Mouse (Mus musculus) adrenal gland, postnatal 25 days (tissue): ENCODE results near the gene Atf3. TPM values are rescaled to one million over a fixed set of nuclear protein-coding genes. Genes with fewer than 3 reads are reported as not detected.
"Not testable (repeated sequence)": the region's sequence is repeated elsewhere in the genome, so short reads cannot be mapped to it uniquely, and the experiment has no call there.

Source experiments
- DNase-seq: peaks from one replicate; pipeline ENCODE4 v3.0.0; 2021; ENCODE audit warnings: mixed read lengths
- total RNA-seq: library from RNA; stranded (reverse); gene quantifications from 2 replicates; pipeline ENCODE4 v1.2.3, GENCODE M21; 2021

Atf3 gene
- total RNA-seq, 1 experiment from 2014 or later, result 0.67 TPM

DNA sequence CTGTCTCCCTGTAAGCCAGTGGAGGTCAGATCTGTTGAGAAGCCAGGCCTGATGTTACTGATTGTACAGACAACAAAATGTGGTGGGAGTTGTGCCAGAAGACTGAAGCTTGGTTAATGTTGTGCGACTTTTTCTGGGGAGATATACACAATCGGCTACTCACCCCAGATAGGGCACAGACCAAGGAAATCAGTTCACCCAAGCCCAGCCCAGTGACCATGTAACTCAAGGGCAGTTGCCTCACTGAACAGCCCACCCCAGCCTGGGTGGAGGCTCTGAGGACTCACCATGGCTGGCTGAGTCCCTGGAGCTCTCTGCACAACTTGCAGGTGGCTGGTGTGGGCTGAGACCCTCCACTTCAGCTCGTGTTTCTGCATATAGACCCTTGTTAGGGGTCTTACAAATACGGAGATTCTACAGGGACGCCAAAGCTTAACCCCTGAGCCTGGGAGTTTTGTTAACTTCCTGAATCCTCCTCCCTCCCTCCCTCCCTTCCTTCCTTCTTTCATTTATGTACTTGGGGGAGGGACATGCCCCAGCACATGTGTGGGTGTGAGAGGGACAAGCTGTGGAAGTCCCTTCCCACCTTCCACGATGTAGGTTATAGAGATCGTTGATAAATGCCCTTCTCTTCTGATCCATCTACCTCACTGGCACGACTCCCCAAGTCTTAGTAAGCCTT, 66.8 kb downstream of the Atf3 start:
- DNase-seq, result no peak

GRCm38 (mm10) chr1:191149489-191149888, 68.3 kb downstream of the Atf3 start:
- DNase-seq, result not testable (repeated sequence)

DNA sequence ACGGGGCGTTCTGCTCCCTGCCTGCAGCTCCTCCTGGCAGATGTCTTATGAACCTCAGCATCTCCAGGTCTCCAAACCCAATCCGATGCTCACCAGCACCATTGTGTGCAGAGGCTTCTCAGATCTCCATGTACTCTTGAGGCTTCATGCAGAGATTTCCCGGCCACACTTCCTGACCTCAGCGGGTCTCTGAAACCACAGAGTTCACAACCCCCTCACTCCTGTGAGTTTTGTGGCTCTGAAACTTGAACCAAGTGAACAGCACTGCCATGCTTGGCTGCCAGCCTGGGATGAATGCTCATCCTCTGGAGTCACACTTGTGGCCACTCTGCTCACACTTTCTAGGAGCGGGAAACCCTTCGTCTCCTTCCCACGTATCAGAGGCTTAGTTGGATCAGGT, 76.9 kb downstream of the Atf3 start:
- no peak for DNase-seq

GRCm38 (mm10) chr1:191138874-191139495, 78.9 kb downstream of the Atf3 start:
- DNase-seq, result no peak

GRCm38 (mm10) chr1:191138436-191138835, 79.4 kb downstream of the Atf3 start:
- DNase-seq, result no peak

DNA sequence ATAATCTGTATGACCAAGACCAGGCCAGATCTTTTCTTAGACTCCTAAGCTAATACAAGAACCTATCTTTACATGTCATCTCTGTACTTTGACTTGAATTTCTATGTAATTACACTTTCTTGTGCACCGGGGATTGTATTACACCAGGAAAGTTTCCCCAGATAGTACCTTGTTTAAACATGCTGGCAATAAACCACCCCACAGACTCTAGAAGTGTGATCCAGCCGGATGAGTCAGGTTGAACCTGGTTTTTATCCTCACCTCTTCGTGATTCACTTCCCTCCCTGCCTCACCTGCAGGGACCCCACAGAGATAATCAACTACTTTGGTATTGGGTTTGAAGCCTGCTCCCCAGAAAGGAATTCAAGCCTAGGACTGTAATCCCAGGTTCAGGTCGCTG, 82.4 kb downstream of the Atf3 start:
- no peak for DNase-seq

GRCm38 (mm10) chr1:191132934-191133333, 84.9 kb downstream of the Atf3 start:
- no peak for DNase-seq

DNA sequence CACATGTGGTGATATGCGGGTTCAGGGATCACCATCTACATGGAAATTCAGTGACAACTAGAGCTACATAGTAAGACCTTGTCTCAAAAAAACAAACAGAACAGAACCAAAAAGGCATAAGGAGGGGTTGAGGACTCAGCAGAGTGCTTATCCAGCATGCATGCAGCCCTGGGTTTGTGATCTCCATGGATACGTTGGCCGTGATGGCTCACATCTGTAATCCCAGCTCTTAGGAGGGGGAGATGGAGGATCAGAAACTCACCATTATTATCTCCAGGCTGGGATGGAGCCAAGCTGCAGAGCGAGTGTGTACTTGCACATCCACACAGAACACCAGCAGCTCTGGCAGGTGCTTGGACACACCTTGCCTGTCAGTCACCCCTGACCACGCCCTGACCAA, 85.6 kb downstream of the Atf3 start:
- no peak for DNase-seq

DNA sequence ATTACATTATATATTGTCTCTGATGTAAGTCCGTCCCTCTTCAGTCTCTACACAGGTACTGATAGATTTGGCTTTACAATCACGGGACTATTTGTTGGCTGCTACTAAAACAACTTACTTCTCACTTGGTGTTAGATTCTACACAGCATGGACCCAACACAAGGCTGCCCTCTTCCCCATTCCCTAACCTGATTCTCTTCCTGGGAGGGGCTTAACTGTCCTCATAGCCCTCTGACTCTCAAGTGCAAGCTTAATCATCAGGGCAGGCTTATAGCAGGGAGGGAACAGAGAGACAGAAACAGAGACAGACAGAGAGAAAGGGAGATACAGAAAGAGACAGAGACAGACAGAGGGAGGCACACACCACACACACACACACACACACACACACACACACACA, 86.1 kb downstream of the Atf3 start:
- no peak for DNase-seq

DNA sequence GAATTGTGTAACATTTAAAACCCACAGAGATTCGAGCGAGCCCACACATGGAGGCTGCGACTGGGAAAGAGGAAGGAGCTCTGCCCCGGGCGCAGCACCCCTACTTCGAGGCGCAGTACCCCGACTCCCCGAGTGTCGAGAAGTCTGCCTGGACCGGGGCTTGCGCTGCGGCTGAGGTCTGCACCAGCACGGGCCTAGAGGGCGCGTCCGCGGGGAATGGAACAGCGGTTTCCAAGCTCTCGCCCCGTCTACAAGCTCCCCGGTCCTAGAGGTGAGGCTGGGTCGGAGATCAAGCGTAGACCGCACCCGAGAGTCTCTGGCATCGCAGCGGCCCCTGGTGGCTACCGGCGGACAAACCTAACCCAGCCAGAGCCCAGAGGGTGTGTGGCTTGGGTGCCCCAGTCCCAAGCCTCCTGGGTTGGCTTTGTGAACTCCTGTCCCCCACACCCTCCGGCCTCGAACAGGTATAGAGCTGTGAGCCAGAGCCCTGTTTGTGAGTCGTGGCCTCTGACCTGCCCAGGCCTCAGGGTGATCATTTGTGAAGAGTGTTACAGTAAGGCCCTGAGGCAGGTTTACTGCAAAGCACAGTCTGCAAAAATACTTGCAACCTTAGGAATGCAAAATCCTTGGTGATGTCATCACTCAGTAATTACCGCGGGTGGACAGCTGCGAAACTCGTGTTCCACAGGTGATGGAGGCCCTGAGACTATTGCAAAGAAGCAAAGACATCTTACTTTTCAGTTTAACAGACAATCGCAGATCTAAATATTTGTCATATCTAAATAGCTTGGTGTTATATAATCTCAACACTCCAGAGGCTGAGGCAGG, 91.8 kb downstream of the Atf3 start:
- peak; percentile 76 for DNase-seq

- no peak for DNase-seq
Observed at GRCm38 (mm10) chr1:191124288-191124687, 93.6 kb downstream of the Atf3 start.

GRCm38 (mm10) chr1:191123696-191124095, 94.1 kb downstream of the Atf3 start:
- DNase-seq, result no peak

DNA sequence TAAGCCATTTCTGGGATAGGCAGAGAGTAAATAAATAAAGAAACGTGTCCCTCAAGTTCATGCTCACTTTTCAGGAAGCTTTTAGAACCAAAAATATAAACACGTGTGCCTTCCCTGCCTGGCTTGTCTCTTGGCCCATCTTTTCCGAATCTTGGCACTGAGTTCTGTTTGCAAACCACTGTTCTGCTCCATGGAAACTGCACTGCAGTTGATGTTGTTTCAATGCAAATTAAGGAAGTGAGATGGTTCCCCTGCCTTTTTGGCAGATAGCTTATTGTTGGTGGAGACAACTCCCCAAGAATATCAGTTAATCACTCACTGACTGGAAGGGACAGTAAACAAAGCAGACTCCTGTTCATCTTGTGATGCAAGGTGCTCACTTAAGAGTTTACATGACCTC, 95.1 kb downstream of the Atf3 start:
- DNase-seq, result no peak

Other genes starting within 250 kb of the Atf3 start
- 0.48 and 0.49 TPM in 2 replicates for gene Vash2, start 238.7 kb downstream of the Atf3 start, total RNA-seq
- gene Flvcr1, start 191.9 kb downstream of the Atf3 start, total RNA-seq, result 14.7 and 15.0 TPM in 2 replicates
- not detected in 2 replicates for gene Spata45, start 181.4 kb downstream of the Atf3 start, total RNA-seq
- 18.1 and 28.4 TPM in 2 replicates for gene Tatdn3, start 155.1 kb downstream of the Atf3 start, total RNA-seq
- 1.9 and 3.3 TPM in 2 replicates for gene Nsl1, start 155.0 kb downstream of the Atf3 start, total RNA-seq
- 1.7 and 3.1 TPM in 2 replicates for gene Batf3, start 120.2 kb downstream of the Atf3 start, total RNA-seq
- not detected in 2 replicates for gene Fam71a, start 53.2 kb downstream of the Atf3 start, total RNA-seq
- gene Nenf, start 100.2 kb upstream of the Atf3 start, total RNA-seq, result 104 and 112 TPM in 2 replicates
- gene Tmem206, start 107.9 kb upstream of the Atf3 start, total RNA-seq, result 7.4 and 7.7 TPM in 2 replicates
- 162 and 192 TPM in 2 replicates for gene Ppp2r5a, start 185.2 kb upstream of the Atf3 start, total RNA-seq